Mouse (Mus musculus): ENCODE results near the gene Ppef2.
"Not testable (repeated sequence)": the region's sequence is repeated elsewhere in the genome, so short reads cannot be mapped to it uniquely, and the experiment has no call there.

Ppef2 gene

GRCm38 (mm10) chr5:92195716-92196115, 60.4 kb downstream of the Ppef2 start:
- in situ Hi-C loops (cut with MboI, MseI): not testable (repeated sequence)

DNA sequence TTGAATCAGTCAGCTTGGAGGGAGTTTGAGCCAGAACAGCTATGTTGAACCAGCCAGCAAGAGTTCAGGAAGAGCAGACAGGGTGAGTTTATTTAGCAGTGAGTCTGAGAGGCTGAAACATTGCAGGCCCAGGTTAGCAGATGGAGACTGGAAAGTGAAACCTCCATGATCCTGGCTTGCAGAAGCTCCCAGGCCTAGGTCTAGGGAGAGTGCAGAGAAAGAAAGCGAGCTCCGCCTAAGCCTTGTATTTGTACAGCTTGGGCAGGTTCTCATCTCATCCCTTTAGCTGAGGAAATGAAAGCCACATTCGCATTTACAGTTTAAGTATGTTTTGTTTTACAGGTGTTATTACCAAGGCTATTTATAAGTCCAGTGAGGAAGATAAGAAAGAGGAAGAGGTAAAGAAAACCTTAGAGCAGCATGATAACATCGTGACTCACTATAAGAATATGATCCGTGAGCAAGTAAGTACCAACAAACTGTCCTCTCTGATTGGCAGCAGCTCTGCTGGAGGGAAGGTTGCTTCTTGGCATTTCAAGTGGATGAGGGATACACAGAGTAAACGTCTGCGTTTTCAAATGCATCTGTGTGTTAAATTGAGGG, 67.1 kb downstream of the Ppef2 start:
- in situ Hi-C loops (cut with MboI, MseI): no loop called here

DNA sequence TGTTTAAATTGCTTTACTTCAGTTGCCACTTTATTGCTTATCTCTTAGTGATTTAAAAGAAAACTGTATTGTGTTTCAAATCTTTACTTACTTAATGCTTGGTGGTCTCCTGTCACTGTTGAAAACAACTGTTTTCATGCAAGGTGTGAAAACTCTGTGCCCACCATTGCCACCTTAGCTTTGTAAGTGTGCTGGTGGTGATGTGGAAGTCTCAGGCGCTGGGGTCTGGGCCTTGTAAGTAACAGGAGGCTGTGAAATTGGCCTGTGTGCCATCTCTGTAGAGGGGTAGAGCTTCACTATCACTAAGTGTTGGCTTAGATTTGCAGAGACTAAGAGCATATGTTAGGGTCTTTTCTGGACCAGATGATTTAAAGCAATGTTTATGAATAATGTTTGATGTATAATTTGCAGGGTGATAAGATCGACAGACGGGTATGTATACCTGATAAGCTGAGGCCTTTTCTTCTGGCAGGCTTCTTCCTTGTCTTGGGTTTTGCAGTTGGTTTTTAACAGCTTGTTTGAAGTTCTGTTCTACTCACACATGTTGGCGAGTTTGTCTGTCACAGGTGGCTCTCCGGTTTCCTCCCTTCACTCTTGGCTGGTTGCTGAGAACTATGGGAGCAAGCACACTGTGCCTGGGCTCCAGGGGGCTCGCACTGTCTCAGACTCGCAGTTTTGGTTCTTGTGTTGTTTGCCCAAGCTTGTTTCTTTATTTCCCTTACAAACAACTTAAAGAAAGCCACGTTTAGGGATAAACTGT, 72.8 kb downstream of the Ppef2 start:
- in situ Hi-C loops (cut with MboI, MseI): no loop called here

All from T-helper 1 cell (primary cell).